ENCODE assay signal across 7 mouse cellular contexts in genomic region chr7:24890281-24891216, GRCm38 (mm10). TPM values are rescaled to one million over a fixed set of nuclear protein-coding genes. Genes with fewer than 3 reads are reported as not detected.
DNase-seq lines count a peak whose midpoint lies in the region; ATAC-seq and TF ChIP-seq lines count a peak whose summit lies in the region.

No protein-coding gene starts in this region.

- H3K4me3 ChIP-seq in hindbrain, postnatal 0 days (ENCODE audit: low read length), result no peak overlapping the region
- H3K4me3 ChIP-seq in midbrain, embryonic 10.5 days, result no peak overlapping the region

- H3K4me1 ChIP-seq in hindbrain, postnatal 0 days (ENCODE audit: insufficient read depth, low read length), result peaks cover 14% of the 10 kb centered on the region
- H3K4me1 ChIP-seq in midbrain, embryonic 10.5 days, result peaks cover 35% of the 10 kb centered on the region

- intact Hi-C loops in left cerebral cortex, postnatal 25 days (cut with DNase I), result loop anchor here (2.0 to 5.0 kb wide), 3 partner anchors 14 to 80 kb away; no protein-coding TSS in a partner anchor

- H3K4me2 ChIP-seq in hindbrain, postnatal 0 days (ENCODE audit: low read depth, low read length), result no peak overlapping the region

- ATAC-seq in activated CD4-positive, CD25-positive, alpha-beta regulatory T cell, adult 4 months, result peak; percentile 43
- peak; percentile 69 for ATAC-seq in hindbrain, postnatal 0 days

- peak; percentile 81 to 84 for DNase-seq in cerebellum, postnatal 14 days
- DNase-seq in frontal cortex, postnatal 25 days (ENCODE audit: low spot score in 2 of 2), result peak; percentile 34 to 43
- DNase-seq in hindbrain, postnatal 0 days (ENCODE audit: low spot score), result peak; percentile 92
- DNase-seq in left cerebral cortex, postnatal 25 days (ENCODE audit: low spot score in 2 of 2), result peak; percentile 70 to 80
- DNase-seq in midbrain, embryonic 10.5 days (ENCODE audit: low spot score), result peak; percentile 76
- peak; percentile 67 for DNase-seq in right cerebral cortex, postnatal 4 days

- H3K27me3 ChIP-seq in hindbrain, postnatal 0 days (ENCODE audit: insufficient read depth, low read length), result no peaks in the 10 kb centered on the region
- H3K27me3 ChIP-seq in midbrain, embryonic 10.5 days (ENCODE audit: low read depth, poor library complexity, severe bottlenecking), result no peaks in the 10 kb centered on the region

- no peak overlapping the region for H3K9ac ChIP-seq in hindbrain, postnatal 0 days (replicated peaks; ENCODE audit: low read length)

- 29% methylated on average over 10 of the region's 10 CpGs for WGBS in hindbrain, postnatal 0 days
- 32% methylated on average over 10 of the region's 10 CpGs for WGBS in midbrain, embryonic 10.5 days

- peak; percentile 100 for TF ChIP-seq CTCF in hindbrain, postnatal 0 days (IDR thresholded peaks at IDR 0.05; ENCODE audit: low read depth)

- H3K27ac ChIP-seq in hindbrain, postnatal 0 days, result no peak overlapping the region
- H3K27ac ChIP-seq in midbrain, embryonic 10.5 days (replicated peaks), result no peak overlapping the region

- no peaks in the 10 kb centered on the region for H3K9me3 ChIP-seq in hindbrain, postnatal 0 days (ENCODE audit: low read length)
- no peaks in the 10 kb centered on the region for H3K9me3 ChIP-seq in midbrain, embryonic 10.5 days (replicated peaks)

- peaks cover 34% of the 10 kb centered on the region for H3K36me3 ChIP-seq in hindbrain, postnatal 0 days (ENCODE audit: insufficient read depth, low read length)
- peaks cover 63% of the 10 kb centered on the region for H3K36me3 ChIP-seq in midbrain, embryonic 10.5 days

RNA-seq across cellular contexts. Expression of gene Rps19, which starts 6.4 kb away (rescaled TPM):
- polyA plus RNA-seq in activated CD4-positive, CD25-positive, alpha-beta regulatory T cell, adult 4 months (2017; shearing (Covaris generic)), result over 10,000 TPM; 11,194 to 11,919 TPM
- 483 and 611 TPM in 2 replicates for total RNA-seq in hindbrain, postnatal 0 days (2014; rRNA removed)
- 1,228 and 1,333 TPM in 2 replicates for polyA plus RNA-seq in hindbrain, postnatal 0 days (2015; fragmentation: Nextera tagmentation; extraction: Ambion mirVana)
- total RNA-seq in left cerebral cortex, postnatal 25 days (2021), result 100 to 1,000 TPM; 446 to 451 TPM
- polyA plus RNA-seq in midbrain, embryonic 10.5 days (2016; fragmentation: Nextera tagmentation; extraction: Ambion mirVana), result 1,942 and 2,205 TPM in 2 replicates

RNA-seq across cellular contexts. Expression of gene Cd79a, which starts 6.6 kb away (rescaled TPM):
- 10 to 100 TPM in 1 of 2 experiments, 1 to 10 TPM in 1; 1.7 to 22.3 TPM for polyA plus RNA-seq in activated CD4-positive, CD25-positive, alpha-beta regulatory T cell, adult 4 months (2017; shearing (Covaris generic))
- 0.10 and 0.11 TPM in 2 replicates for total RNA-seq in hindbrain, postnatal 0 days (2014; rRNA removed)
- polyA plus RNA-seq in hindbrain, postnatal 0 days (2015; fragmentation: Nextera tagmentation; extraction: Ambion mirVana), result 0.63 and 0.93 TPM in 2 replicates
- total RNA-seq in left cerebral cortex, postnatal 25 days (2021), result under 1 TPM; 0.46 to 0.64 TPM
- 0.15 and 0.23 TPM in 2 replicates for polyA plus RNA-seq in midbrain, embryonic 10.5 days (2016; fragmentation: Nextera tagmentation; extraction: Ambion mirVana)

RNA-seq across cellular contexts. Expression of gene Arhgef1, which starts 12.2 kb away (rescaled TPM):
- 100 to 1,000 TPM; 164 to 173 TPM for polyA plus RNA-seq in activated CD4-positive, CD25-positive, alpha-beta regulatory T cell, adult 4 months (2017; shearing (Covaris generic))
- 16.9 and 33.6 TPM in 2 replicates for total RNA-seq in hindbrain, postnatal 0 days (2014; rRNA removed)
- 33.9 and 39.0 TPM in 2 replicates for polyA plus RNA-seq in hindbrain, postnatal 0 days (2015; fragmentation: Nextera tagmentation; extraction: Ambion mirVana)
- total RNA-seq in left cerebral cortex, postnatal 25 days (2021), result 10 to 100 TPM; 70.5 to 79.1 TPM
- 60.4 and 62.5 TPM in 2 replicates for polyA plus RNA-seq in midbrain, embryonic 10.5 days (2016; fragmentation: Nextera tagmentation; extraction: Ambion mirVana)

RNA-seq across cellular contexts. Expression of gene Dmrtc2, which starts 20.7 kb away (rescaled TPM):
- polyA plus RNA-seq in activated CD4-positive, CD25-positive, alpha-beta regulatory T cell, adult 4 months (2017; shearing (Covaris generic)), result not detected
- 1.7 TPM in 1 of 2 replicates, not detected in the other for total RNA-seq in hindbrain, postnatal 0 days (2014; rRNA removed)
- polyA plus RNA-seq in hindbrain, postnatal 0 days (2015; fragmentation: Nextera tagmentation; extraction: Ambion mirVana), result 0.10 and 0.18 TPM in 2 replicates
- total RNA-seq in left cerebral cortex, postnatal 25 days (2021), result not detected
- 0.14 TPM in 1 of 2 replicates, not detected in the other for polyA plus RNA-seq in midbrain, embryonic 10.5 days (2016; fragmentation: Nextera tagmentation; extraction: Ambion mirVana)

RNA-seq across cellular contexts. Expression of gene Lypd4, which starts 20.8 kb away (rescaled TPM):
- polyA plus RNA-seq in activated CD4-positive, CD25-positive, alpha-beta regulatory T cell, adult 4 months (2017; shearing (Covaris generic)), result not detected
- total RNA-seq in hindbrain, postnatal 0 days (2014; rRNA removed), result not detected in 2 replicates
- not detected in 2 replicates for polyA plus RNA-seq in hindbrain, postnatal 0 days (2015; fragmentation: Nextera tagmentation; extraction: Ambion mirVana)
- total RNA-seq in left cerebral cortex, postnatal 25 days (2021), result not detected
- polyA plus RNA-seq in midbrain, embryonic 10.5 days (2016; fragmentation: Nextera tagmentation; extraction: Ambion mirVana), result not detected in 2 replicates

Comparison
In these comparisons a context has a peak if more than half of its experiments do, and no peak if none do; other contexts are left out.
1. DNase-seq: peak in every context shown above with its lines; median percentile 92 in hindbrain, postnatal 0 days; 82 in cerebellum, postnatal 14 days; 76 in midbrain, embryonic 10.5 days; 75 in left cerebral cortex, postnatal 25 days; 67 in right cerebral cortex, postnatal 4 days; 38 in frontal cortex, postnatal 25 days.